Comparison of ENCODE assay signal across 15 mouse cellular contexts in the genomic region with DNA sequence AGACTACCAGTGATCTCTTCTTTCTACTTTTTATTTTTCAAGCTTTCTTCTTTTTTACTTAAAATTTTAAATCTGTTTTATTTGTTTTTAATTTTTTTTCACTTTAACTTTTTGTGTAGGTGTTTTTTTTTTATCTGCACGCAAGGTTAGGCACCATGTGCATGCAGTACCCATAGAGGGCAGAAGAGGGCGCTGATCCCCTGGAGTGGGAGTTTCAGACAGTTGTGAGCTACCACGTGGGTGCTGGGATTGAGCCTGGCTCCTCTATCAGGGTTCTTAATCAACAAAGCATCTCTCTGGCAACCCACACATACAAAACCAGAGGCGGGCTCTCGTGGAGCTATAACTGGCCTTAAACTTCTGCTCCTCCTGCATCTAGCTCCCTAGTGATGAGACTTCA.
DNase-seq lines count a peak whose midpoint lies in the region; ATAC-seq and TF ChIP-seq lines count a peak whose summit lies in the region.
"Had no signal": no experiment of that assay in that cellular context is flagged by ENCODE, and none has a peak within 500 bp of the region (broad histone marks: within the 10 kb centered on the region; RNA-seq: fewer than 3 reads in every experiment).

No protein-coding gene starts in this region.

- no peaks in the 10 kb centered on the region for H3K27me3 ChIP-seq in liver, embryonic 14.5 days (ENCODE audit: control insufficient read depth, insufficient read depth, low read length)
- no peaks in the 10 kb centered on the region for H3K27me3 ChIP-seq in liver, embryonic 12.5 days (replicated peaks)
- H3K27me3 ChIP-seq in forebrain, embryonic 16.5 days (replicated peaks; ENCODE audit: control insufficient read depth, insufficient read depth, low read length), result no peaks in the 10 kb centered on the region
- H3K27me3 ChIP-seq: intestine, embryonic 15.5 days; liver, embryonic 15.5 days had no signal

- H3K9ac ChIP-seq in liver, embryonic 14.5 days (replicated peaks), result no peak overlapping the region
- H3K9ac ChIP-seq in liver, embryonic 12.5 days, result no peak overlapping the region
- no peak overlapping the region for H3K9ac ChIP-seq in forebrain, embryonic 16.5 days (replicated peaks; ENCODE audit: low read depth, low read length)
- H3K9ac ChIP-seq: intestine, embryonic 15.5 days; liver, embryonic 15.5 days had no signal

- no peak overlapping the region for H3K4me2 ChIP-seq in liver, embryonic 14.5 days (ENCODE audit: low read depth)
- H3K4me2 ChIP-seq in liver, embryonic 12.5 days, result no peak overlapping the region
- H3K4me2 ChIP-seq in forebrain, embryonic 16.5 days (ENCODE audit: low read length), result no peak overlapping the region
- H3K4me2 ChIP-seq: heart, embryonic 11.5 days; intestine, embryonic 15.5 days; liver, embryonic 15.5 days had no signal

- no peak for ATAC-seq in liver, embryonic 14.5 days (ENCODE audit: insufficient read depth)
- ATAC-seq in liver, embryonic 12.5 days, result no peak
- no peak for ATAC-seq in forebrain, embryonic 16.5 days
- ATAC-seq: intestine, embryonic 15.5 days had no signal

- WGBS in liver, embryonic 14.5 days (ENCODE audit: insufficient replicate concordance), result 67% methylated on average over 5 of the region's 5 CpGs
- WGBS in liver, embryonic 12.5 days (ENCODE audit: insufficient replicate concordance), result 68% methylated on average over 5 of the region's 5 CpGs
- 83% methylated on average over 5 of the region's 5 CpGs for WGBS in forebrain, embryonic 16.5 days

- no peak for TF ChIP-seq POLR2A in bone marrow macrophage, adult 2 months (IDR thresholded peaks at IDR 0.05; ENCODE audit: borderline replicate concordance, low read depth, low read length)

- no peak for TF ChIP-seq EP300 in liver, embryonic 14.5 days (IDR thresholded peaks at IDR 0.05; ENCODE audit: low read depth)

- H3K27ac ChIP-seq in liver, embryonic 14.5 days, result no peak overlapping the region
- no peak overlapping the region for H3K27ac ChIP-seq in liver, embryonic 12.5 days
- no peak overlapping the region for H3K27ac ChIP-seq in bone marrow macrophage, adult 2 months (ENCODE audit: insufficient read depth, low read depth, low read length)
- no peak overlapping the region for H3K27ac ChIP-seq in forebrain, embryonic 16.5 days (ENCODE audit: low read length)
- H3K27ac ChIP-seq: forebrain, embryonic 10.5 days; intestine, embryonic 15.5 days; liver, embryonic 15.5 days had no signal

- DNase-seq in cerebellum, postnatal 10 days, result peak; percentile 61 to 75
- DNase-seq in cerebellum, adult 11 months, result no peak
- DNase-seq in liver, embryonic 14.5 days (ENCODE audit: low read depth in 3 of 3, low spot score in 3 of 3), result no peak
- peak; percentile 29 to 34 for DNase-seq in B cell, adult 2 months
- DNase-seq in Muller cell, postnatal 12 days (ENCODE audit: inconsistent ontology term), result no peak
- DNase-seq: heart, postnatal 4 days; kidney, postnatal 25 days had no signal

- H3K36me3 ChIP-seq in liver, embryonic 14.5 days (replicated peaks; ENCODE audit: control insufficient read depth, insufficient read depth, low read depth), result no peaks in the 10 kb centered on the region
- H3K36me3 ChIP-seq in liver, embryonic 12.5 days, result no peaks in the 10 kb centered on the region
- no peaks in the 10 kb centered on the region for H3K36me3 ChIP-seq in forebrain, embryonic 16.5 days (ENCODE audit: control insufficient read depth, insufficient read depth)
- H3K36me3 ChIP-seq: forebrain, embryonic 10.5 days; intestine, embryonic 15.5 days; liver, embryonic 15.5 days had no signal

- TF ChIP-seq CTCF in liver, embryonic 14.5 days (IDR thresholded peaks at IDR 0.05; ENCODE audit: low read depth), result peak; percentile 58
- peak; percentile 58; the same call in 1 of the 2 replicates for TF ChIP-seq CTCF in bone marrow macrophage, adult 2 months (IDR thresholded peaks at IDR 0.05; ENCODE audit: low read depth, low read length)

- H3K9me3 ChIP-seq in liver, embryonic 14.5 days (ENCODE audit: control insufficient read depth, low read length), result no peaks in the 10 kb centered on the region
- H3K9me3 ChIP-seq in liver, embryonic 12.5 days (replicated peaks), result no peaks in the 10 kb centered on the region
- no peaks in the 10 kb centered on the region for H3K9me3 ChIP-seq in forebrain, embryonic 16.5 days (ENCODE audit: control insufficient read depth, low read length)
- H3K9me3 ChIP-seq: forebrain, embryonic 10.5 days; intestine, embryonic 15.5 days; liver, embryonic 15.5 days had no signal

- H3K4me3 ChIP-seq in liver, embryonic 14.5 days (ENCODE audit: insufficient read depth in 1 of 2, low read depth in 2 of 2, low read length in 2 of 2), result no peak overlapping the region
- H3K4me3 ChIP-seq in liver, embryonic 12.5 days, result no peak overlapping the region
- H3K4me3 ChIP-seq in bone marrow macrophage, adult 2 months (ENCODE audit: insufficient read depth, low read length), result no peak overlapping the region
- H3K4me3 ChIP-seq in forebrain, embryonic 16.5 days (replicated peaks; ENCODE audit: low read length), result no peak overlapping the region
- H3K4me3 ChIP-seq: forebrain, embryonic 10.5 days; intestine, embryonic 15.5 days; liver, embryonic 15.5 days; myocyte had no signal

- no peaks in the 10 kb centered on the region for H3K4me1 ChIP-seq in liver, embryonic 14.5 days (replicated peaks; ENCODE audit: control insufficient read depth in 2 of 2, insufficient read depth in 2 of 2, low read length in 1 of 2)
- no peaks in the 10 kb centered on the region for H3K4me1 ChIP-seq in liver, embryonic 12.5 days
- no peaks in the 10 kb centered on the region for H3K4me1 ChIP-seq in bone marrow macrophage, adult 2 months (ENCODE audit: control insufficient read depth, insufficient read depth, low read length)
- H3K4me1 ChIP-seq in forebrain, embryonic 16.5 days (replicated peaks; ENCODE audit: control insufficient read depth, insufficient read depth, low read length), result peaks cover 17% of the 10 kb centered on the region
- H3K4me1 ChIP-seq: intestine, embryonic 15.5 days; liver, embryonic 15.5 days had no signal

Comparison
In these comparisons a context has a peak if more than half of its experiments do, and no peak if none do; other contexts are left out.
1. DNase-seq: peak in cerebellum, postnatal 10 days (2 of 2) and B cell, adult 2 months (2 of 2); none in cerebellum, adult 11 months (single experiment), liver, embryonic 14.5 days (0 of 3) and Muller cell, postnatal 12 days (single experiment).